Mouse (Mus musculus) adrenal gland, postnatal 4 days (tissue): ENCODE data around the gene Vmn2r98. TPM values are rescaled to one million over a fixed set of nuclear protein-coding genes. Genes with fewer than 3 reads are reported as not detected.
"Not testable (repeated sequence)": the region's sequence is repeated elsewhere in the genome, so short reads cannot be mapped to it uniquely, and the experiment has no call there.

Experiments used
- DNase-seq, 2 experiments: peaks; one replicate each; pipeline ENCODE4 v3.0.0; 2021 to 2022; ENCODE audit warnings: low spot score in 2 of 2, mixed read lengths in 2 of 2
- long read RNA-seq, 2 experiments: library from polyadenylated mRNA; stranded (forward); transcript quantifications; one replicate each; pipeline ENCODE4 v2.0.0; 2021
- total RNA-seq, 2 experiments: library from RNA; stranded (reverse); gene quantifications; 2 replicates each; pipeline ENCODE4 v1.2.3; 2021

Gene Vmn2r98
- total RNA-seq: not detected
- long read RNA-seq, experiment 1: 0 reads
- long read RNA-seq, experiment 2: 0 reads

DNA sequence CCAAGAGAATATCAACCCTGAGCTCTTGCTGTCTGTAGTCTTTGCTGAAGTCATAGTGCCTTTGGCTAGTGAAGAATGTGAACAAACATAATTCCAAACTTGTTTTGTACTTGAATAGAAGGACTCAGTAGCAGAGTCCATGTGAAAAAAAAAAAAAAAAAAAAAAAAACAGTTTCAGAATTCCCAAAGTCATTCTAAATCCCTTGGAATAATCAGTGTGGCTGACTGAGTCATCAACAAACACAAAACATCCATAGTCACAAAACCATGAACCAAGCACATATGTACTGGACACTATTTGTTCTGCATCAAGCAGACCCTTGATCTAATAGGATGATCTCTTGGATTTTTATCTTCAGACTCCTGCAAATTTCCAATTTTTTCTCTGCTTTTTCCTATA lies at the start of gene Vmn2r98:
Gene Vmn2r98, plus strand, starts transcription at position 301 of the 400 bp plus-strand sequence.
- DNase-seq: not testable (repeated sequence)

- not testable (repeated sequence) for DNase-seq
Observed at GRCm38 (mm10) chr17:19031441-19031840, 21.8 kb upstream of the Vmn2r98 start.

DNA sequence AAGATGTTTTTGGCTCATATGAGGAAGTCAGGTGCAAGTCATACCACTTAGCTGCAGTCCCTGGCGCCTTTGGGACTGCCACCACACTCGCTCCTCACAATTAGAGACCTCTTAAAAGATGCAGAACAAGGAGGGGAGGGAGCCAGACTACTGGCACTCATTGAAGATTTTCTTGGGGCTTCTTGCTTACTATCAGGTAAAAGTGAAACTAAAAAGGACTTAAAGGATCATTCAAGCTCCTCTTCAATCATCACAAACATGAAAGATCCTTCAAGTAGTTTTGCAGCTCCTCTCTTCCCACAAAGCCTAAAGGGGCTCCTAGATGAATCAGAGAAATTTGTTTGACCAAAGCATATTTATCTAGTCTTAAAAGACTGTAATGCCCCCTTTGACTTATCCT lies 21.3 kb upstream of the Vmn2r98 start:
- no peak for DNase-seq

DNA sequence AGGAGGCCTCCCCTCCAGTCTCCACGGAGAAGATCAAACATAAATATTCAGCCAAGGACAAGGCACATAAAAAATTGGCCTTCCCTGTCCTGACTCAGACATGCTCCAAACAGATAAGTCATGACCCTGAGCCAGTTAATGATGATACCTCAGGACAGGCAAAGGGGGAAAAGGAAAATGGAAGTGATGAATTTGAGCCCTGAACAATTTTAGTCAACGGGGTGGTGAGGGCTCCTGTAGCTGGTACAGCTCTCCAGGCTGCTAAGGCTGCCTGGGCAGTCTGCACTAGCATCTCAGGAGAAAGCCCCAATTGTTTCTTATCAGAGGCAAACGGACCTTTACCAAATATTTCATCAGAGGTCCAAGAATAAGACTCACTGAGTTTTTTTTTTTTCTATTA lies 20.5 kb upstream of the Vmn2r98 start:
- DNase-seq: no peak

Other genes with a start within 250 kb of the Vmn2r98 start
- gene Vmn2r97, start 139.2 kb upstream of the Vmn2r98 start, total RNA-seq: under 1 TPM in 1 of 2 experiments, not detected in 1; 0.08 TPM